Mouse (Mus musculus) embryonic facial prominence, embryonic 11.5 days (tissue): ENCODE measurements around the gene Mrpl43. TPM values are rescaled to one million over a fixed set of nuclear protein-coding genes. Genes with fewer than 3 reads are reported as not detected.
A peak's percentile ranks its signal among the peaks of the same experiment; 100 is the strongest.

ENCODE experiments used
- ATAC-seq: fragments of 200-750 bp; cut with Nextera tagmentation; replicated peaks from 2 replicates; pipeline ENCODE4 v1.8.0; 2017; ENCODE audit warnings: low read depth; ENCODE audit not compliant: insufficient number of reproducible peaks, low FRiP score, low TSS enrichment
- DNase-seq: peaks from one replicate; pipeline ENCODE4 v3.0.0-alpha.2; 2015; ENCODE audit warnings: low spot score
- H3K27ac ChIP-seq: fragments of 300-500 bp; sonication (generic); replicated peaks from 2 replicates; pipeline ENCODE4 v1.5.1; 2014; ENCODE audit warnings: mild to moderate bottlenecking, low read depth, low read length, control low read depth
- H3K27me3 ChIP-seq: fragments of 300-500 bp; sonication (generic); 2 replicates; pipeline ENCODE4 v1.6.1; 2014; ENCODE audit warnings: mild to moderate bottlenecking, low read length, moderate library complexity, mixed read lengths; ENCODE audit not compliant: control insufficient read depth, insufficient read depth
- H3K36me3 ChIP-seq: fragments of 300-500 bp; sonication (generic); replicated peaks from 2 replicates; pipeline ENCODE4 v1.6.1; 2014; ENCODE audit warnings: low read depth, mild to moderate bottlenecking, low read length, moderate library complexity, mixed read lengths; ENCODE audit not compliant: control insufficient read depth, insufficient read depth
- H3K4me1 ChIP-seq: fragments of 300-500 bp; sonication (generic); 2 replicates; pipeline ENCODE4 v1.6.1; 2014; ENCODE audit warnings: low read length, mixed read lengths; ENCODE audit not compliant: control insufficient read depth, insufficient read depth
- H3K4me2 ChIP-seq: fragments of 300-500 bp; sonication (generic); 2 replicates; pipeline ENCODE4 v1.6.1; 2014; ENCODE audit warnings: low read depth, mild to moderate bottlenecking, control low read depth, low read length, moderate library complexity
- H3K4me3 ChIP-seq: fragments of 300-500 bp; sonication (generic); 2 replicates; pipeline ENCODE4 v1.5.1; 2014; ENCODE audit warnings: low read depth, low read length, control low read depth
- H3K9ac ChIP-seq: fragments of 300-500 bp; sonication (generic); replicated peaks from 2 replicates; pipeline ENCODE4 v1.6.1; 2014; ENCODE audit warnings: mild to moderate bottlenecking, control low read depth, low read length
- H3K9me3 ChIP-seq: fragments of 300-500 bp; sonication (generic); replicated peaks from 2 replicates; pipeline ENCODE4 v1.6.1; 2016; ENCODE audit warnings: mild to moderate bottlenecking, low read length, inconsistent platforms, mixed read lengths; ENCODE audit not compliant: control insufficient read depth
- WGBS: fragments of 180-500 bp; shearing (Covaris S2); extraction: QIAGEN DNeasy Blood & Tissue Kit; methylation state at CpG from one replicate; pipeline ENCODE4 v1.1.7; 2014; 5-methylcytosine and 5-hydroxymethylcytosine counted together
- polyA plus RNA-seq: library from polyadenylated mRNA; unstranded; fragments of >200 nt; fragmentation: Nextera tagmentation; extraction: Ambion mirVana; gene quantifications from 2 replicates; pipeline ENCODE4 v1.2.1, GENCODE M21; 2014

Gene Mrpl43
- polyA plus RNA-seq, 1 experiment from 2014 or later: 62.9 TPM

DNA sequence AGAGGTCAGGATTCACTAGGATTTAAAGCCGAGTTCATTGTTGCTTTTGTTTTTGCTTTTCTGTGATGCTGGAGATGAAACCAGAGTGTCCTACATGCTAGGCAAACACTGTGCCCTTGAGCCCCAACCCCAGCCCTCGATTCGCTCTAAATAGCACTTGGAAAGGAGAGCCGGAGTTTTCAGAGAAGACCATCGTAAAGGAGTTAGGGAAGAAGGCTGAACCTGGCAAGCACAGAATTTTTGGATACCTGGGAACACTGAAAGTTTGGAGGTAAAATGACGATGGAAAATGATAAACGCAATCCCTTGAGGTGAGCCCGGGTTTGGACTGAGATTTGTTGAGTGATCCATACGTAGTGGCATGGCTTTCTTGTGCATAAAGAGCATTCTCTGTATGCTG, 17.9 kb downstream of the Mrpl43 start:
- WGBS: 31% methylated on average over 9 of the region's 9 CpGs
- ATAC-seq (no peak), DNase-seq (no peak)
- no peak overlapping the region for H3K27ac ChIP-seq
- H3K36me3 ChIP-seq: no peaks in the 10 kb centered on the region; the same call in 1 of the 2 replicates
- H3K9me3 ChIP-seq: no peaks in the 10 kb centered on the region
- H3K9ac ChIP-seq: peak overlapping the region; percentile 74
- H3K27me3 ChIP-seq: no peaks in the 10 kb centered on the region
- H3K4me3 ChIP-seq: peak overlapping the region; percentile 73
- H3K4me1 ChIP-seq: no peaks in the 10 kb centered on the region; the same call in 1 of the 2 replicates
- H3K4me2 ChIP-seq: peak overlapping the region; percentile 97; the same call in 1 of the 2 replicates

DNA sequence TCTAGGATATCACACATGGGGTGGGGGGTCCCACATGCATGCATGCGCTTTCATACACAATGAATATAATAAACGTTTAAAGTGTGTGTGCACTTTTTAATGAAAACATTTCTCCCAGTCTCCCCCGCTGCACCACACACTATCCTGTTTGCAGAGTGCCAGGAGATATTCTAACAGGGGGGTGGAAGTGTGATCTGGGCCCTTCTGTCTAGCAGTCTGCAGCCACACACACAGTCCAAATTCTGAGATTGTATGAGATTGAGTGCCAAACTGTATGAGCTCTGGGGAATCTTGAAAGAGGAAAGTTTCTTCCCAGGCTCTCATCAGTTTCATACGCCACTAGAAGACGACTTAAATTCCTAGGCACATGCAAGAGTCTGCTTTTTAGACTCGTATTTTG, 18.4 kb downstream of the Mrpl43 start:
- DNase-seq: no peak
- H3K27ac ChIP-seq: no peak overlapping the region
- H3K9me3 ChIP-seq: no peaks in the 10 kb centered on the region
- H3K4me3 ChIP-seq: no peak overlapping the region
- no peak for ATAC-seq
- no peaks in the 10 kb centered on the region; the same call in 1 of the 2 replicates for H3K4me1 ChIP-seq
- WGBS: 60% methylated on average over 6 of the region's 6 CpGs
- no peaks in the 10 kb centered on the region; the same call in 1 of the 2 replicates for H3K36me3 ChIP-seq
- no peak overlapping the region for H3K9ac ChIP-seq
- no peaks in the 10 kb centered on the region for H3K27me3 ChIP-seq
- H3K4me2 ChIP-seq: no peak overlapping the region

DNA sequence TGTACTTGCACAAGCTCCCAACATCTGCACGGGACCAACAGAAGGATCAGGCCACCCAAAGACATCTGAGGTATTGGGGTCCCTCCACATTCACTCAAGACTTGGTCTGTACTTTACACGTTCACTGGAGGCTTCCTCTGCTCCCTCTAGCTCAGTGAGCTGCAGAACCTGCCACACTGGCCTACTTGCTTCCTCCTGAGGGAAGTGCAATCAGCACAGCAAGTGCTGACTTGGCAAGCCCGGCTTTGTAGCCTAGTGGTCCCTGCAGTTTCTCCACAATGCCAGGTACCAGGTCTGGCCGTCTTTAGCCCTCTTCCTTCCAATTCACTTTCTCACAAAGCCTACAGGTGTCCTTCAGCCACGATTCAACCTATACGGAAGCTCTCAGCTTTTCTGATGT, 19.2 kb downstream of the Mrpl43 start:
- WGBS: 67% methylated on average over 6 of the region's 6 CpGs
- no peak for ATAC-seq
- H3K36me3 ChIP-seq: no peaks in the 10 kb centered on the region

DNA sequence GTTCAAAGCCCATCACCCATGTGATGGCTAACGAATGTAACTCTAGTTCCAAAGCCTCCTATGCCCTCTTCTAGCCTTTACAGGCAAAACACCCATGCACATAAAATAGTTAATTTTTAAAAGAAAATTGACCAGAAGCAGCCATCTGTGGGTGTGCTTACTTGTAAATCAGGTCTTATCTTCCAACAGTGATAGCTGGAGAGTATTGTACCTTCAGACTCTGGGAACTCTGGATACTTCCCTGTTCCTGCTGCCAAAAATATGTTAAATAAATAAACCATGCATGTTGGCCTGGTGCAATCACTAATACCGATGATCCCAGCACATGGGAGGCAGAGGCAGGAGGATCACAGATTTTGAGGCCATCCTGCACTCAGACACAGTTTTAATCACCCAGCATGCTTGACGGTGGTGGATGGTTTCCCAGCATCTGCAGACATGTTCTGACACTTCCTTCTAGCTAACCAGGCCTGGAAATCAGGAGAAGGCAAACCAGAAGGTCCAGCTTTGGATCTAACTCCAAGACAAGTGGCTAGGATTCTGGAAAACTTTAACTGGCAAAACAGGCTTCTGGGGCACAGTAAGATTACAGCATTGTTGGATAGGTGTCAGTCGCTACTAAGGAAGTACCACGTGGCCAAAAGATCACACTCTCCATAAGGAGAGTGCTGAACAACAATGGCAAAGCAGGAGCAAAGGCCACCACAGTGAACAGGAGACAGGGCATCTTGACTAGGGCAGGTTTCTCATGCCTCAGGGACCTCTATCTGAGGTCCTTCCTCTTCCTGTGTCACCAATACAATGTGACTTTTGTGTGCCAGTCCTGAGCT, 20.9 kb downstream of the Mrpl43 start:
- Histone ChIP-seq H3K36me3 (peaks cover 4% of the 10 kb centered on the region), H3K9ac (no peak overlapping the region), H3K9me3 (no peaks in the 10 kb centered on the region), H3K4me1 (no peaks in the 10 kb centered on the region; the same call in 1 of the 2 replicates), H3K27me3 (no peaks in the 10 kb centered on the region), H3K27ac (no peak overlapping the region), H3K4me3 (no peak overlapping the region), H3K4me2 (no peak overlapping the region)
- WGBS: 57% methylated on average over 5 of the region's 5 CpGs
- no peak for ATAC-seq
- DNase-seq: no peak

More for the DNA sequence above, 19.2 kb downstream of the Mrpl43 start:
- Histone ChIP-seq H3K4me1 (no peaks in the 10 kb centered on the region; the same call in 1 of the 2 replicates), H3K4me3 (no peak overlapping the region), H3K9ac (no peak overlapping the region), H3K4me2 (no peak overlapping the region), H3K9me3 (no peaks in the 10 kb centered on the region), H3K27me3 (no peaks in the 10 kb centered on the region), H3K27ac (no peak overlapping the region)
- DNase-seq: no peak

DNA sequence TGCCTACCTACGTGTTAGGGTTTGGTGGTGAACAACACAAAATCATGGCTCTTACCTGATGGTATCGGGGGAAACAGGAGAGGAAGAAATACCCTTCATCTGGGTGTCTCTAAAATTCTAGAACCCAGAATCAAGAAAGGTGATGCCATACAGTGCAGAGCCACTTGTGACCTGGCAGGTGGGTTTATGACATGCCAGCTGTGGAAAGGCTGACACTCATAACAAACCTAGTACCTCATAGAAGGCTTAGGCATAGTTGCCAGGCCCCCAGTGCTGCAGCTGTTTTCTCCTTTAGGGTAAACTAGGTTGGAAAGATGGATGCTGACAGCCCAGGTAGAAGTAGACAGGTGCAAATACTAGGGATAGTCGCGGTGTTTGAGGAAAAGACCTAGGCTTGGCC, 21.8 kb downstream of the Mrpl43 start:
- WGBS: 91% methylated on average over 4 of the region's 4 CpGs

DNA sequence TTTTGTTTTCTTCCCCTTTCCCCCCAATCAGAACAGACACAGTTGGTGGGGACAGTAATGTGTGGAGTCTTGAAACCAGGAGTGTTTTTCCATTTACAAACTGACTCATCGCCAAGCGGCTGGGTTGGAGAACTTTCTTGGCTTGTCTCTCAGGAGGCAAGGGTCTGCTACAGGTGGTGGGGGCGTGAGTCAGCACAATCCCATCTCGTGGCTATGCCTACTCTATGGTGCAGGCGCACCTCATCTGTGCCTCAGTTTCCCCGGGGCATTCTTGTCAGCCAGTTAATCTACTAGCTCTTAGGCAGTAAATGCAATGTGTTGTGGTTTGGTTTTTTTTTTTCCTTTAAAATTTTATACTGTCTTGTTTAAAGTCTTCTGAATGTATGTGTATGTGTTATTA, 22.9 kb downstream of the Mrpl43 start:
- Histone ChIP-seq H3K9ac (no peak overlapping the region), H3K4me3 (no peak overlapping the region), H3K9me3 (no peaks in the 10 kb centered on the region), H3K36me3 (peaks cover 7% of the 10 kb centered on the region), H3K4me2 (no peak overlapping the region), H3K27ac (no peak overlapping the region), H3K27me3 (no peaks in the 10 kb centered on the region), H3K4me1 (no peaks in the 10 kb centered on the region)
- 91% methylated on average over 6 of the region's 6 CpGs for WGBS
- ATAC-seq (no peak), DNase-seq (no peak)

More for the DNA sequence above, 21.8 kb downstream of the Mrpl43 start:
- no peaks in the 10 kb centered on the region for H3K4me1 ChIP-seq
- DNase-seq (no peak), ATAC-seq (no peak)
- no peak overlapping the region for H3K4me2 ChIP-seq
- no peak overlapping the region for H3K4me3 ChIP-seq
- H3K27me3 ChIP-seq: no peaks in the 10 kb centered on the region
- H3K9ac ChIP-seq: no peak overlapping the region
- no peak overlapping the region for H3K27ac ChIP-seq
- peaks cover 7% of the 10 kb centered on the region for H3K36me3 ChIP-seq
- H3K9me3 ChIP-seq: no peaks in the 10 kb centered on the region

DNA sequence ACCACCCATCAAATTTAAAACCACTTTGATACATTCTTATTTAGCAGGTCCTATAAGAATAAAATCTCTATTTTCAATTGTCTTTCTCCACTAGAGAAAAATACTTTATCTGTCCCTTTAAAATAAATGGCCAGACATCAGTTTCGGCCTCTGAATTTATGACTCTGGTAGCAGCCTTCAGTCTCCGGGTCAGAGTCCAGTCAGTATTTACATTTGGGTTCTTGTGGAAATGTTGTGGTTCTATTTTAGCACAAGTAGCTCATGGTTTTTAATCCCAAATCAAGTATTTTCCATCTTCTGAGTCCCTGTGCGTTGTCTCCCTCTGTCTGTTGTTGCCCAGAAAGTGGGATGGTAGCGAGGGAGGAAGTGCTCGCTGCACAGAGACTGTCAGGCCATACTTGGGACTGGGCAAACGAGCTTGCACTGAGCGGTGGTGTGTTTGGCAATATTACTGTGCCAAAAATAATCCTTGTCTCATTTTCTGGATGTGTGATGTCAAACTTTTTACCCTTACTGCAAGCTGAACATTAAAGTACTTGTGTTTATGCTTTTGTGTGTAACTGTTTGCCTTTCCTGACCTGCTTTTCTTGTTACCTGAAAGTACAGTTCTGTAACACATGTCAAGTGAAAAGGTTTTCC, 23.6 kb downstream of the Mrpl43 start:
- Histone ChIP-seq H3K4me1 (no peaks in the 10 kb centered on the region), H3K27ac (no peak overlapping the region), H3K4me2 (no peak overlapping the region), H3K27me3 (no peaks in the 10 kb centered on the region), H3K9me3 (no peaks in the 10 kb centered on the region), H3K9ac (no peak overlapping the region), H3K36me3 (peaks cover 7% of the 10 kb centered on the region), H3K4me3 (no peak overlapping the region)
- no peak for ATAC-seq
- 89% methylated on average over 7 of the region's 7 CpGs for WGBS
- DNase-seq: no peak

DNA sequence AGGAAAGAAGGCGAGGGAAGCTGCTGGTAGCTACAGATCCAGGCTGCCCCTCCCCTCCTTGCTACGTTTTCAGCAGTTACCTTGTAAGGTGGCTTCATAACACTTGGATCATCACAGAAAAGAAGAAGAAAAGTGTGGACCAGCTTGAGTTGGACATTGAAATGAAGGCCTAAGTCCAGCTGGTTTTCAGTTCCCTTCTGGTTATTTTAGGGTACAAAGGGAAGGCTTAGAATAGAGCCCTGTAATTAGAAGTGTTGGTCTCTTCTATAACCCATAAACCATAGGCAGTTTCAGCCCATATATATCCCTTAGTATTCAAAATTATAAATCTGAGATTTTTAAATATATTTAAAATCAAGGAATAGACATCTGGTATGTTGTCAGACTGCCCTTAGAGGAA, 25.5 kb downstream of the Mrpl43 start:
- Histone ChIP-seq H3K9ac (no peak overlapping the region), H3K27me3 (no peaks in the 10 kb centered on the region), H3K4me2 (no peak overlapping the region), H3K4me1 (no peaks in the 10 kb centered on the region), H3K4me3 (no peak overlapping the region), H3K36me3 (peaks cover 8% of the 10 kb centered on the region), H3K27ac (no peak overlapping the region), H3K9me3 (no peaks in the 10 kb centered on the region)
- 85% methylated on average over 2 of the region's 2 CpGs for WGBS
- ATAC-seq (no peak), DNase-seq (no peak)
